Mouse (Mus musculus): Measurements from ENCODE around the gene Gm8653. TPM values are rescaled to one million over a fixed set of nuclear protein-coding genes. Genes with fewer than 3 reads are reported as not detected.
"Not testable (repeated sequence)": the region's sequence is repeated elsewhere in the genome, so short reads cannot be mapped to it uniquely, and the experiment has no call there.

Gene Gm8653
- total RNA-seq (2017), result not detected in 3 replicates

DNA sequence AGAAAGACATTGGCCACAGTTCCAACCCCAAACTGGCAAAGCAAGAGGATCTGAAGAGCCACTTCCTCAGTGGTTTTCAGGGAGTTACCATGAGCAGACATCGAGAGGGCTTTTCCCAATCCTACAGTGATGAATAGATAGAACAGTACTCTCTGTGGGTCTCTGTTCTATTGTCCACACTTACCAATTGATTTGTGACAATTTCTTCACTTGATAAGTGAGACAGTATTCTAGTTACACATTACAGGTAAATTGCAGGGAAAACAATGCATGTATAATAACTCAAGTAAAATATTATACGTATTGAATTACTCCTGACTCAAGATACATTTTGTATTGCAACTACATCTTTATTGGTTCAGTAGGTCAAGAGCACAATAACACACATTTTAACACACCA, at the start of gene Gm8653:
Gm8653 (minus strand) TSS at position 101 of the 400 bp plus-strand sequence.
- not testable (repeated sequence) for ATAC-seq (replicated peaks; ENCODE audit: insufficient number of reproducible peaks, low FRiP score, low TSS enrichment, poor library complexity, severe bottlenecking)

DNA sequence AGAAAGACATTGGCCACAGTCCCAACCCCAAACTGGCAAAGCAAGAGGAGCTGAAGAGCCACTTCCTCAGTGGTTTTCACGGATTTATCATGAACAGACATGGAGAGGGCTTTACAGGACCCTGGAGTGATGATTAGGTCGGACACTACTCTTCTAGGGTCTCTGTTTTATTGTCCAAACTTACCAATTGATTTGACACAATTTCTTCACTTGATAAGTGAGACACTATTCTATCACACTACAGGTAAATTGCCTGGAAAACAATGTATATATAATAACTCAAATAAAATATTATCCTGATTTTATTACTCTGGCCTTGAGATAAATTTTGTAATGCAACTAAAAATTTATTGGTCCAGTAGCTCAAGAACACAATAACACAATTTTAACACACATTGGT, 28.3 kb upstream of the Gm8653 start, which contains the start of gene Gm8453:
Gm8453 (minus strand) TSS at position 101 of the 400 bp plus-strand sequence.
- ATAC-seq (replicated peaks; ENCODE audit: insufficient number of reproducible peaks, low FRiP score, low TSS enrichment, poor library complexity, severe bottlenecking), result not testable (repeated sequence)

DNA sequence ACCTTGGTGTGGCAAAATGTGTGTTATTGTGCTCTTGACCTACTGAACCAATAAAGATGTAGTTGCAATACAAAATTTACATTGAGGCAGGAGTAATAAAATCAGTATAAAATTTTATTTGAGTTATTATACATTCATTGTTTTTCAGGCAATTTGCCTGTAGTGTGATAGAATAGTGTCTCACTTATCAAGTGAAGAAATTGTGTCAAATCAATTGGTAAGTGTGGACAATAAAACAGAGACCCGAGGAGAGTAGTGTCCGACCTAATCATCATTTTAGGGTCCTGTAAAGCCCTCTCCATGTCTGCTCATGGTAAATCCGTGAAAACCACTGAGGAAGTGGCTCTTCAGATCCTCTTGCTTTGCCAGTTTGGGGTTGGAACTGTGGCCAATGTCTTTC, 12.0 kb downstream of the Gm8653 start, which contains the start of gene Vmn1r143:
Vmn1r143 (plus strand) TSS at position 301 of the 400 bp plus-strand sequence.
- not testable (repeated sequence) for ATAC-seq (replicated peaks; ENCODE audit: insufficient number of reproducible peaks, low FRiP score, low TSS enrichment, poor library complexity, severe bottlenecking)

DNA sequence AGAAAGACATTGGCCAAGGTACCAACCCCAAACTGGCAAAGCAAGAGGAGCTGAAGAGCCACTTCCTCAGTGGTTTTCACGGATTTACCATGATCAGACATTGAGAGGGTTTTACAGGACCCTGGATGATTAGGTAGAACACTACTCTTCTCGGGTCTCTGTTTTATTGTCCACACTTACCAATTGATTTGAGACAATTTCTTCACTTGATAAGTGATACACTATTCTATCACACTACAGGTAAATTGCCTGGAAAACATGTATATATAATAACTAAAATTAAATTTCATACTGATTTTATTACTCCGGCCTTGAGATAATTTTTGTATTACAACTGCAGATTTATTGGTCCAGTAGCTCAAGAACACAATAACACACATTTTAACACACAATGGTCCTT, 37.1 kb downstream of the Gm8653 start, which contains the start of gene Vmn1r142:
Vmn1r142 (minus strand) TSS at position 101 of the 400 bp plus-strand sequence.
- not testable (repeated sequence) for ATAC-seq (replicated peaks; ENCODE audit: insufficient number of reproducible peaks, low FRiP score, low TSS enrichment, poor library complexity, severe bottlenecking)

Other genes starting within 250 kb of the Gm8653 start
- gene Vmn1r137, start 206.7 kb downstream of the Gm8653 start, total RNA-seq (2017), result not detected in 3 replicates
- gene Vmn1r138, start 172.4 kb downstream of the Gm8653 start, total RNA-seq (2017), result not detected in 3 replicates
- gene Gm6176, start 145.0 kb downstream of the Gm8653 start, total RNA-seq (2017), result not detected in 3 replicates
- not detected in 3 replicates for gene Vmn1r139, start 132.2 kb downstream of the Gm8653 start, total RNA-seq (2017)
- not detected in 3 replicates for gene Gm16451, start 83.0 kb downstream of the Gm8653 start, total RNA-seq (2017)
- gene Gm10666, start 66.5 kb downstream of the Gm8653 start, total RNA-seq (2017), result not detected in 3 replicates
- not detected in 3 replicates for gene Vmn1r142, start 37.2 kb downstream of the Gm8653 start, total RNA-seq (2017)
- not detected in 3 replicates for gene Vmn1r143, start 11.9 kb downstream of the Gm8653 start, total RNA-seq (2017)
- gene Gm8453, start 28.2 kb upstream of the Gm8653 start, total RNA-seq (2017), result not detected in 3 replicates
- gene Gm4187, start 128.5 kb upstream of the Gm8653 start, total RNA-seq (2017), result not detected in 3 replicates
- not detected in 3 replicates for gene Gm8660, start 169.8 kb upstream of the Gm8653 start, total RNA-seq (2017)
- not detected in 3 replicates for gene Vmn1r148, start 212.3 kb upstream of the Gm8653 start, total RNA-seq (2017)
- gene Vmn1r149, start 237.0 kb upstream of the Gm8653 start, total RNA-seq (2017), result not detected in 3 replicates